ENCODE assay signal across 19 mouse cellular contexts in genomic region chr14:121101531-121101930, GRCm38 (mm10).
A peak's percentile ranks its signal among the peaks of the same experiment; 100 is the strongest.
DNase-seq lines count a peak whose midpoint lies in the region; ATAC-seq and TF ChIP-seq lines count a peak whose summit lies in the region.
"Had no signal": no experiment of that assay in that cellular context is flagged by ENCODE, and none has a peak within 500 bp of the region (broad histone marks: within the 10 kb centered on the region; RNA-seq: fewer than 3 reads in every experiment).

No protein-coding gene starts in this region.

- DNase-seq in embryonic facial prominence, embryonic 10.5 days (ENCODE audit: low spot score), result no peak
- DNase-seq in heart, adult 2 months, result no peak
- peak; percentile 40 for DNase-seq in kidney, postnatal 14 days
- no peak for DNase-seq in kidney, postnatal 10 days
- DNase-seq in lung, adult 2 months, result no peak
- DNase-seq: adrenal gland, postnatal 36 days; cerebellum, adult 2 months; heart, postnatal 36 days; thymus, postnatal 25 days had no signal

- no peak overlapping the region for H3K4me2 ChIP-seq in embryonic facial prominence, embryonic 12.5 days (replicated peaks)
- H3K4me2 ChIP-seq in heart, embryonic 16.5 days (ENCODE audit: low read depth, low read length), result no peak overlapping the region
- 0 out of 2 replicates have a peak overlapping the region, but pooled peaks have one; percentile 7 for H3K4me2 ChIP-seq in lung, embryonic 16.5 days (ENCODE audit: low read depth, low read length)
- H3K4me2 ChIP-seq: embryonic facial prominence, embryonic 13.5 days; midbrain, embryonic 15.5 days had no signal

- no peak for TF ChIP-seq CTCF in heart, adult 2 months (IDR thresholded peaks at IDR 0.05)
- no peak for TF ChIP-seq CTCF in lung, adult 2 months (IDR thresholded peaks at IDR 0.05; ENCODE audit: insufficient read depth, low read length)

- peaks cover 6% of the 10 kb centered on the region for H3K36me3 ChIP-seq in embryonic facial prominence, embryonic 12.5 days
- H3K36me3 ChIP-seq in embryonic facial prominence, embryonic 10.5 days (replicated peaks), result peaks cover 29% of the 10 kb centered on the region
- no peaks in the 10 kb centered on the region for H3K36me3 ChIP-seq in heart, embryonic 16.5 days (ENCODE audit: control insufficient read depth, insufficient read depth)
- no peaks in the 10 kb centered on the region for H3K36me3 ChIP-seq in heart, adult 2 months (ENCODE audit: control insufficient read depth, insufficient read depth, low read length)
- peaks cover 6% of the 10 kb centered on the region; the same call in 1 of the 2 replicates for H3K36me3 ChIP-seq in lung, embryonic 16.5 days (ENCODE audit: control insufficient read depth, insufficient read depth, low read length)
- H3K36me3 ChIP-seq: G1E; midbrain, embryonic 15.5 days had no signal

- peaks cover 75% of the 10 kb centered on the region for H3K4me1 ChIP-seq in embryonic facial prominence, embryonic 12.5 days
- peaks cover 91% of the 10 kb centered on the region for H3K4me1 ChIP-seq in embryonic facial prominence, embryonic 10.5 days
- peaks cover 54% of the 10 kb centered on the region for H3K4me1 ChIP-seq in heart, embryonic 16.5 days (ENCODE audit: control insufficient read depth, insufficient read depth, low read length)
- peaks cover 8% of the 10 kb centered on the region for H3K4me1 ChIP-seq in heart, adult 2 months (ENCODE audit: control insufficient read depth, insufficient read depth, low read length)
- H3K4me1 ChIP-seq in lung, embryonic 16.5 days (replicated peaks; ENCODE audit: control insufficient read depth, insufficient read depth, low read length), result peaks cover 70% of the 10 kb centered on the region
- peaks cover 19% of the 10 kb centered on the region for H3K4me1 ChIP-seq in lung, adult 2 months (ENCODE audit: control insufficient read depth, insufficient read depth, low read length)
- H3K4me1 ChIP-seq: megakaryocyte, embryonic 14.5 days had no signal

- ATAC-seq in embryonic facial prominence, embryonic 12.5 days (ENCODE audit: insufficient number of reproducible peaks, insufficient read depth, low FRiP score, low TSS enrichment), result no peak
- ATAC-seq in heart, embryonic 16.5 days (replicated peaks; ENCODE audit: extremely low read depth, insufficient read depth, low FRiP score), result no peak
- ATAC-seq in lung, embryonic 16.5 days (ENCODE audit: low read depth), result no peak
- ATAC-seq: CD4-positive, CD25-positive, alpha-beta regulatory T cell, adult 4 months; hindbrain, embryonic 16.5 days; midbrain, embryonic 15.5 days had no signal

- H3K27ac ChIP-seq in embryonic facial prominence, embryonic 12.5 days, result 0 out of 2 replicates have a peak overlapping the region, but pooled peaks have one; percentile 30
- no peak overlapping the region for H3K27ac ChIP-seq in embryonic facial prominence, embryonic 10.5 days (replicated peaks)
- H3K27ac ChIP-seq in heart, embryonic 16.5 days (ENCODE audit: low read length), result peak overlapping the region; percentile 70
- H3K27ac ChIP-seq in heart, adult 2 months, result no peak overlapping the region; the same call in 1 of the 2 replicates
- peak overlapping the region; percentile 71 for H3K27ac ChIP-seq in lung, embryonic 16.5 days (ENCODE audit: low read length)
- H3K27ac ChIP-seq: embryonic facial prominence, embryonic 13.5 days; midbrain, embryonic 15.5 days had no signal

- H3K27me3 ChIP-seq in embryonic facial prominence, embryonic 12.5 days, result no peaks in the 10 kb centered on the region
- no peaks in the 10 kb centered on the region for H3K27me3 ChIP-seq in embryonic facial prominence, embryonic 10.5 days (replicated peaks; ENCODE audit: low read depth, poor library complexity, severe bottlenecking)
- no peaks in the 10 kb centered on the region for H3K27me3 ChIP-seq in heart, embryonic 16.5 days (ENCODE audit: control insufficient read depth, insufficient read depth, low read length)
- H3K27me3 ChIP-seq in heart, adult 2 months (ENCODE audit: control insufficient read depth, insufficient read depth, low read length), result no peaks in the 10 kb centered on the region
- no peaks in the 10 kb centered on the region for H3K27me3 ChIP-seq in lung, embryonic 16.5 days (ENCODE audit: control insufficient read depth, insufficient read depth, low read depth, low read length)
- H3K27me3 ChIP-seq: embryonic facial prominence, embryonic 13.5 days; midbrain, embryonic 15.5 days had no signal

- no peak for TF ChIP-seq EP300 in heart, adult 2 months (IDR thresholded peaks at IDR 0.05; ENCODE audit: insufficient read depth, low read depth, low read length)

- 85% methylated on average over 5 of the region's 5 CpGs for whole genome bisulfite sequencing in embryonic facial prominence, embryonic 12.5 days
- WGBS in embryonic facial prominence, embryonic 10.5 days, result 89% methylated on average over 5 of the region's 5 CpGs
- 75% methylated on average over 5 of the region's 5 CpGs for WGBS in heart, embryonic 16.5 days
- 82% methylated on average over 5 of the region's 5 CpGs for WGBS in heart, adult 2 months
- WGBS in lung, embryonic 16.5 days, result 56% methylated on average over 5 of the region's 5 CpGs
- 60% methylated on average over 5 of the region's 5 CpGs for WGBS in lung, adult 2 months

- TF ChIP-seq POLR2A in heart, adult 2 months (IDR thresholded peaks at IDR 0.05; ENCODE audit: insufficient read depth, low read depth, low read length), result no peak
- TF ChIP-seq POLR2A in lung, adult 2 months (IDR thresholded peaks at IDR 0.05; ENCODE audit: borderline replicate concordance, extremely low read depth, low read depth, low read length), result no peak

- H3K79me2 ChIP-seq in heart, adult 2 months (replicated peaks; ENCODE audit: control insufficient read depth, insufficient read depth, low read length), result no peaks in the 10 kb centered on the region

- intact Hi-C loops in heart, adult 2 months (cut with DNase I), result no loop called here

- no peak overlapping the region for H3K4me3 ChIP-seq in embryonic facial prominence, embryonic 12.5 days
- H3K4me3 ChIP-seq in embryonic facial prominence, embryonic 10.5 days, result no peak overlapping the region
- no peak overlapping the region for H3K4me3 ChIP-seq in heart, embryonic 16.5 days (ENCODE audit: low read length)
- H3K4me3 ChIP-seq in heart, adult 2 months, result no peak overlapping the region
- no peak overlapping the region for H3K4me3 ChIP-seq in lung, embryonic 16.5 days (ENCODE audit: low read length)
- H3K4me3 ChIP-seq in lung, adult 2 months (replicated peaks; ENCODE audit: extremely low read depth, low read depth, low read length), result no peak overlapping the region
- H3K4me3 ChIP-seq: embryonic facial prominence, embryonic 13.5 days; forebrain, embryonic 10.5 days; megakaryocyte, embryonic 14.5 days; midbrain, embryonic 15.5 days had no signal

- H3K9me3 ChIP-seq in embryonic facial prominence, embryonic 12.5 days, result no peaks in the 10 kb centered on the region
- no peaks in the 10 kb centered on the region for H3K9me3 ChIP-seq in embryonic facial prominence, embryonic 10.5 days
- H3K9me3 ChIP-seq in heart, embryonic 16.5 days (replicated peaks; ENCODE audit: control insufficient read depth, low read length), result no peaks in the 10 kb centered on the region
- no peaks in the 10 kb centered on the region for H3K9me3 ChIP-seq in lung, embryonic 16.5 days (ENCODE audit: control insufficient read depth, low read length)
- H3K9me3 ChIP-seq: embryonic facial prominence, embryonic 13.5 days; forebrain, embryonic 10.5 days; midbrain, embryonic 15.5 days had no signal

- no peak overlapping the region for H3K9ac ChIP-seq in embryonic facial prominence, embryonic 12.5 days
- H3K9ac ChIP-seq in heart, embryonic 16.5 days (ENCODE audit: low read length), result no peak overlapping the region
- H3K9ac ChIP-seq in heart, adult 2 months (ENCODE audit: low read depth, low read length), result no peak overlapping the region
- no peak overlapping the region for H3K9ac ChIP-seq in lung, embryonic 16.5 days (ENCODE audit: low read length)
- H3K9ac ChIP-seq: embryonic facial prominence, embryonic 13.5 days; midbrain, embryonic 15.5 days had no signal

Comparison
In these comparisons a context has a peak if more than half of its experiments do, and no peak if none do; other contexts are left out.
1. H3K27ac ChIP-seq: peak in embryonic facial prominence, embryonic 12.5 days (single experiment), heart, embryonic 16.5 days (single experiment) and lung, embryonic 16.5 days (single experiment); none in embryonic facial prominence, embryonic 10.5 days (single experiment) and heart, adult 2 months (single experiment).